Mouse (Mus musculus) heart, adult 2 months (tissue): ENCODE results near the gene Zbtb12.

ENCODE experiments used
- CTCF ChIP-seq: fragments of 200-600 bp; IDR thresholded peaks from 2 replicates; pipeline ENCODE4 v1.8.1; 2022; ENCODE audit warnings: antibody characterized with exemption, mild to moderate bottlenecking, moderate library complexity
- POLR2A ChIP-seq: fragments of 200-500 bp; IDR thresholded peaks from 2 replicates; pipeline ENCODE4 v1.6.1; 2011; ENCODE audit warnings: mild to moderate bottlenecking, low read depth, low read length, control low read depth; ENCODE audit not compliant: insufficient read depth

- TF ChIP-seq POLR2A (no peak), CTCF (peak; percentile 51)
These were observed 36.1 kb downstream of the Zbtb12 start for GRCm38 (mm10) chr17:34915410-34915831.
